ENCODE assay signal across 8 mouse cellular contexts in genomic region chr2:157807621-157808367, GRCm38 (mm10).
DNase-seq lines count a peak whose midpoint lies in the region; ATAC-seq lines count a peak whose summit lies in the region.

No protein-coding gene starts in this region.

- no peak overlapping the region for H3K4me2 ChIP-seq in neural tube, embryonic 13.5 days
- no peak overlapping the region for H3K4me2 ChIP-seq in hindbrain, embryonic 13.5 days

- peaks cover 45% of the 10 kb centered on the region for H3K4me1 ChIP-seq in neural tube, embryonic 13.5 days (replicated peaks)
- peaks cover 43% of the 10 kb centered on the region for H3K4me1 ChIP-seq in hindbrain, embryonic 13.5 days (replicated peaks)

- DNase-seq in gastrocnemius, postnatal 25 days, result peak; percentile 25
- DNase-seq in gastrocnemius, postnatal 4 days (ENCODE audit: low spot score in 2 of 2), result no peak
- DNase-seq in neural tube, embryonic 10.5 days (ENCODE audit: extremely low spot score, low spot score), result no peak
- DNase-seq in skeletal muscle tissue, adult 2 months (ENCODE audit: low read depth, low spot score), result peak; percentile 52
- DNase-seq in urinary bladder, adult 18-20 months (ENCODE audit: low spot score in 2 of 2), result no peak

- 60% methylated on average over 7 of the region's 7 CpGs for WGBS in neural tube, embryonic 13.5 days
- WGBS in hindbrain, embryonic 13.5 days, result 62% methylated on average over 7 of the region's 7 CpGs

- H3K36me3 ChIP-seq in neural tube, embryonic 13.5 days, result peaks cover 27% of the 10 kb centered on the region
- peaks cover 24% of the 10 kb centered on the region for H3K36me3 ChIP-seq in hindbrain, embryonic 13.5 days

- no peak for ATAC-seq in neural tube, embryonic 13.5 days (ENCODE audit: low read depth)
- ATAC-seq in hindbrain, embryonic 13.5 days (ENCODE audit: low FRiP score), result no peak
- ATAC-seq in megakaryocyte progenitor cell, adult 5-6 weeks (replicated peaks; ENCODE audit: poor library complexity), result no peak

- peak overlapping the region; percentile 46 for H3K27ac ChIP-seq in neural tube, embryonic 13.5 days (replicated peaks)
- H3K27ac ChIP-seq in hindbrain, embryonic 13.5 days, result peak overlapping the region; percentile 70

- H3K9ac ChIP-seq in neural tube, embryonic 13.5 days, result peak overlapping the region; percentile 17; the same call in 1 of the 2 replicates
- H3K9ac ChIP-seq in hindbrain, embryonic 13.5 days, result peak overlapping the region; percentile 43

- no peaks in the 10 kb centered on the region for H3K27me3 ChIP-seq in neural tube, embryonic 13.5 days
- H3K27me3 ChIP-seq in hindbrain, embryonic 13.5 days, result no peaks in the 10 kb centered on the region

- no peak overlapping the region for H3K4me3 ChIP-seq in neural tube, embryonic 13.5 days
- H3K4me3 ChIP-seq in hindbrain, embryonic 13.5 days, result no peak overlapping the region

- H3K9me3 ChIP-seq in neural tube, embryonic 13.5 days, result no peaks in the 10 kb centered on the region
- H3K9me3 ChIP-seq in hindbrain, embryonic 13.5 days, result no peaks in the 10 kb centered on the region

Comparison
In these comparisons a context has a peak if more than half of its experiments do, and no peak if none do; other contexts are left out.
1. DNase-seq: peak in gastrocnemius, postnatal 25 days (single experiment) and skeletal muscle tissue, adult 2 months (single experiment); none in gastrocnemius, postnatal 4 days (0 of 2), neural tube, embryonic 10.5 days (single experiment) and urinary bladder, adult 18-20 months (0 of 2).